Mouse (Mus musculus): ENCODE data around the gene Adcy2.

DNA sequence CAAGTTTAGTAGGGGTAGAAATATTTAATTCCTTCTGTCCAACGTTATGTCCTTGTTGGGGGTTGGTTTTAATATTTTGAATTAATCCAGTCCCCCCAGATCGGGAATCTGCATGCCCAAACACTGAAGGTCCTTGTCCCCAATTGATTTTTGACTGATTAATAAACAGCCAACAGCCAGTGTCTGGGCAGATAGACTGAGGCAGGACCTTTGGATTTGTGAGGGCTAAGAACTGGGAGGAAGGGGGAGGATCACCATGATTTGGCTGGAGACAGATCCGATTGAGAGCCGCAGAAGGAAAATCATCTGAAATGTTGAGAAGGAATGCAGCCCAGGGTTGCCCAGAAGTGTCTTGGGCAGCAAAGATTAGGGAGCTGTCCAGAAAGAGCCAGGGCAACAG lies 5.1 kb upstream of the Adcy2 start:
- TF ChIP-seq ZNF384 (IDR thresholded peaks at IDR 0.05; ENCODE audit: low read depth, low read length) (no peak), CHD2 (IDR thresholded peaks at IDR 0.05; ENCODE audit: low read depth, low read length) (no peak), HCFC1 (IDR thresholded peaks at IDR 0.05; ENCODE audit: borderline replicate concordance, insufficient read depth, low read length) (no peak), ZC3H11A (IDR thresholded peaks at IDR 0.05; ENCODE audit: borderline replicate concordance, low read depth, low read length) (no peak), MAFK (IDR thresholded peaks at IDR 0.05; ENCODE audit: insufficient read depth, low read depth, low read length) (no peak)

Measured in ES-E14 (cell line).